Mouse (Mus musculus): ENCODE measurements around the gene Utrn. TPM values are rescaled to one million over a fixed set of nuclear protein-coding genes. Genes with fewer than 3 reads are reported as not detected.

Gene Utrn
- total RNA-seq, 2 experiments from 2014 or later, result 29.6 to 39.0 TPM

DNA sequence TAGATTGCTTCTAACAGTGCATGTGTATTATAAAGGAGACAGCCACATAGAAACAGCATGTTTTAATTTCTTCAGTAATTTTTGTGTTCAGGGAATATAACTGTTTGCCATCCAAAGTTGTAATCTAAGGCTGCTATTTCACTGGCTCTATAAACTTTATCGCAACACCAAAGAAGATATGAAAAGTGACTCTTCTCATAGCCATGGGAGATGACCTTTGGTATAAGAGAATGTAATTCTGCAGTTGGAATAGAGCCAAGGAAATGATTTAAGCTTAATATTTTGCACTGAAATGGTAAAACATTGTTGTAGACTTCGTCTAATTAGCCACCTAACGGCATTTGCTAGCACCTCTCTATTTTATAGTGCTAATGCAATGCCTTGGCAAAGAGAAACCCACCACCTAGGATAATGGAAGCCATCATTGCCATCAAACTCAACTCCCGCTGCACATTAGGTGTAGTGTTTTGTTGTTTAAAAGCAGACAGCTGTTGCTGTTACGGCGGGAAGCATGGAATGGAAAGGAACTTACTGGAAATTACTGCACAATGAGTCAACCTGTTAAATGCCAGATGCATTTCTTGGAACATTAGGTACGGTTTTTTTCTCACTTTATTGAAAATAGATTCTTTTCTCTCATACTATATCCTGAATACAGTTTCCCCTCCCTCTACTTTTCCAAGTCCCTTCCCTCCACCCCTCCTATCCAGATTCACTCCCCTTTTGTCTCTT, 445.0 kb downstream of the Utrn start:
- DNase-seq, result no peak

DNA sequence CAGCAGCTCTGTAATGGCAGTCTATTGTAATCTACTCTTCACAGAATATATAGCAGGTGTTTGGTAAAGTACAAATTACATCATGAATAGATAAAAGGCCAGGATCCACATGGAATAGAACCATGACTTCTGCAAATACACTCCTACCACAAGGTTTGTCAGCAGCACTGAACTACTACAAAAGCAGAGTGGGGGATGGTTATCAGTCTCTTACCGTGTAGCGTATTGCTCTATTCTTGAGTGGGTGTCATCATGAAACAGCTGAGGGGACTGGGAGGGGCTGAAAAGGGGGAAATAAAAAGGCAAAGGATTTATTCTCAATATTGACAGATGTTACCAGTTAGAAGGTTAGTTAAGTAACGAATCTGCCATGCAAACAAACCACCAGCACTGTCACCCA, 454.2 kb downstream of the Utrn start:
- DNase-seq, result no peak

DNA sequence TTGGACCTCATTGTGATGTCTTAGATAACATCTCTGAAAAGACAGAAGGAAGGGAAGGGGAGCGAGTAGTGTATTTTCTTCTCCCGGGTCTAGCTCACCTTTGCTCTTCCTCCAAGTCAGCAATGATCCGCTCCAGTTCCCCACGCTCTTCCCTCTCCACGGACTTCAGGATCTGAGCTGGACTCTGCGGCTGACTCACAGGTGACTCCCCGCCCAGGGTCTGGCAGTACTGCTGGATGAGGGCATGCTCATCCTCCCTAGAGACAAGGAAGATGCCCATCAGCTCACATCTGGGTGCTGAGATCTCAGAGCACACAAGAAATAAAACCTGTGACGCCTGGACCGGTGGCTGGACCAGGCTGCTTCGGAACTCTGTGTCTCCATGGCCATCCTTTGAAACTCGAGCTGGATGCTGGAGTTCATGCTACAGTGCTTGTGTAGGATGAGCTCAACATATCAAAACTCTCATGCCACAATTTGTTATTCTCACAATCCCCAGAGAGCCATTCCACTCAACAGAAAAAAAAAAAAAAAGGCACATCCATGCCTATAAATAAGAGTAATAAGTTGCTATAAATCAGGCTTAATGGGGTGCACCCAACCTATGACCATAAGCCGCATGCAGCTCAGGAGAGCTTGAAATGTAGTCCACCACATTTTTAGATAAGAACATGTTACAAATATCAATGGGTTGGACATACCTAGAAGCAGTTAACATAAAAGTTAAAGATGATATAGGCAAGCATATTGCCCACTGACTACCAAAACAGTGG, 462.6 kb downstream of the Utrn start:
- no peak for DNase-seq

DNA sequence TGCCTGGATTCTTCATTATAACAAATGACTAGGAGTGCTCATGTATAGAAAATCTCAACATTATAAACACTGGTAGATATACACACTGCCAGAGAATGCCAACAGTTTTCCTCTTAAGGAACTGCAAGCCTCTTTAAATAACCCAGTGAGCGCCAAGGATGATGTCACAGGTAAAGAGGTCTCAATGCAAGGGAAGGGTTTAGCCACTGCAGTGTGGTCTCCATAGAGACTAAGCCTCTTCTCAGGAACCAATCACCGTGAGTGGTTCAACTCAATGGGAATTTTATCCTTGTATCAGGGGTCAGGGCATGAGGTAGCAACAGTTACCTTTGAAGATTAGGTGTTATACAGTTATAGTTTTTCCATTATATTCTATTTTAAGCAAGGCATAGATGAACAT, 469.7 kb downstream of the Utrn start:
- no peak for DNase-seq

DNA sequence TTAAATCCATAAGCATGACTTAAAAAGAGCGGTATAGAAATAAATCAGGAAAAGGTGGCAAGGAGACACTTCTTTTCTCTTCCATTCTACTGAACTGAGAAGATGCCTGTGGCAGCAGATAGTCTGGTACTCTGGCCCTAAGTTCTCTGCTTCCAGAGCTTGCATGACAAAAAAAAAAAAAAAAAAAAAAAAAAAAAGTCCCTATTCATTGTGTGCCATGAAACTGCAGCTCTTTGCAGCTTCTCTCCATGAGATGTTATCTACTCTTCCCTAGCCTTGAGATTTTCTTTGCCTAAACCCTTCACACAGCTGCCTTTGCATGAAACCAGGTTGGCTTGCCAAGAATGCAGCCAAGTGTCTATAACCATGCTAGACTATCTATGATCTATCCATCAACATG, 489.0 kb downstream of the Utrn start:
- no peak for DNase-seq

DNA sequence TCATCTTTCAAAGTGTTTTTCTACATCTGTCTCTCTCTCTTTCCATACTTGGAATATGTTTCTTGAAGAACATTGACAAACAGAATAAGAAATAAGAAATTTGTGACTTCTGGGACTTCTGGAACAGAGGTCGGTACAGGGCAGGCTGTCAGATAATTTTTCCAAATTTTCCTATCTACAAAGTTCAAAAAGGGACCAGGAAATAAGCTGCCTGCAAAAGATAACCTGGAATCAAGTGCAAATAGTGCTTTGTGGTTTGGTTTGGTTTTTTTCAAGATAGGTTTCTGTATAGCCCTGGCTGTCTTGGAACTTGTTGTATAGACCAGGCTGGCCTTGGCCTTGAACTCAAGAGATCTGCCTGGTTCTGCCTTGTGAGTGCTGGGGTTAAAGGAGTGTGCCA, 490.0 kb downstream of the Utrn start:
- no peak for DNase-seq

DNA sequence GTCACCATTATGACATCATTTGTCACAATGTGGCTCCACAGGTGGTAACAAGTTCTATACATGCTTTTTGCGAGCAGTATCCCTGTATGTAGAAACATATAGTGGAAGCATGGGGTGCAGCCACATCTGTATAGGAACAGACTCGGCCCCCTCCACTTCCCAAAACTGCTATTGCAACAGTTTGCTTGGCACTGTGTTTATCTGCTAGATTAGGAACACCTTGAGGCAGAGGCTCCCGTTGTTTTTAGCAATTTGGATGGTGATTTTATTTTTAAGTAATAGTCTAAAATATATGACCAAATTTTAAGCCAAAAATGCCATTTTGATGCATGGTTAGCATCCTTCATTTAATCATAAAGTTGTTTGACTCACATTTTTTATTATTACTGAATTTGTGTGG, 491.4 kb downstream of the Utrn start:
- no peak for DNase-seq

DNA sequence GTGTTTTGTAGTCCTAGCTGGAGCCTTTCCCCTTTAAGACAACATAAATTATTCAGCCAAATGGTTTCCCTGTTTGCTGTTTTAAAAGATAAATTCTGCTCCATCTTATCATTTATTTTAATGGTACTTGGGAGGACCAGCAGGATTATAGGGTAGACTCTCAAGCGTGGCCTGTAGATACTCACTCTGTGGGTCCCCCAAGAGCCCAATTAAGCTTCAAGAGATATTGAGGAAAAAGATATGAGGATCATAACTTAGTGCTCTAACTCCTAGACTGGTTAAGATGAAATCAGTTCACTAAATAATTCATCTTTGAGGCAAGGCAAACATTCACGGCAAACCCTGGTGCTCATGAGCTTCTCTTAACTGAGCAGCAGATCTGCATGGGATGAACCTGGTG, 493.1 kb downstream of the Utrn start:
- no peak for DNase-seq

DNA sequence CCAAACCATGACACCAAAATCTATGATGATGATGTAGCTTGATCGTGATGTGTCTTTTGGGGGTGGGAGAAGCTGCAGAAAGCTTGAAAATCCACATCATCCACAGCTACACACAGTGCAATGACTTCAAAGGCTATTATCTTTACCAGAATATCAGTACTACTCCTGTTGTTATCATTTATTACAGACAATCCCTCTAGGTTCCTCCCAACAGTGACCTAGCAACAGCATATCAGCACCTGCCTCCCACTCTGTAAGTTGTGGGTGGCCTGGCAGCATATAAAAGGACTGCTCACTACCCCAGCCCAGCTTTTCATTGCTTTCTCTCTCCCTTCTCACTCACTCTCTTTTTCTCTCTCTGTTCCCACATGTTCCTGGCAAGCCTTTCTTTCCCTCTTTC, 494.4 kb downstream of the Utrn start:
- DNase-seq, result no peak

DNA sequence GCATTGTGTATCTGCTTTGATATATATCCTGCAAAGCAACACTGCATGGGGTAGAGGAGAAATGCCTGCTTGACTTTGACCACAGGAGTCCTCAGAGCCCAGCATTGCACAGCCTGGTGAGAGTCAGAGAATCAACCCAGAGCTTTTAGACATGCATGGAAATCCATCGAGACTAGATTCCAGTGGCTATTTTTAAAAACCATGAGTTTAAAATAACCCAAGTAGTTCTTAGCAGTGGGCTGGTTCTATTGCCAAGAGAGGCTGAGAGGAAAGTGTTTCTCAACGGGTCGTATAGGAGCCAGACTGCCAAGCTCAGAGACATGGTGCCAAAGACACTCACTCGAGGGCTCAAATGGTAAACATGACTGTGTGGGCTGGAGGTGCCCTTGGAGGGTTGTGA, 514.6 kb downstream of the Utrn start:
- DNase-seq, result no peak

DNA sequence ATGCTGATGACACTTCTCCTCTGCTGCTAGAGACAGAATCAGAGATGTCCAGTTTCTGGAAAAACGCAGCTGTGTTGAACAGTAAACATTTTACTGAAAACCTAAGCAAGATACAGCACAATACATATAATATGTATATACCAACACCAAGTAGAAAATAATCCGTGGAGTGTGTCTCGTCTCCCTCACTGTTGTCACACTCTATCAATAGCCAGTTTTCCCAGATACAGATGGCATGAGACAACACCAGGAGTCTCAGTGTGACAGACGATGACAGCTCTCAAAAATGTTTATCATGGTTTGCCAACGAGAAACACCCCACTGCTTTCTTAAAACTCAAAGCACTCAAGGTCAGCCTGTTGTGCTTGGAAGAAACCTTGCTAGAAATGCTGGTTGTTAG, 515.1 kb downstream of the Utrn start:
- DNase-seq, result no peak

DNA sequence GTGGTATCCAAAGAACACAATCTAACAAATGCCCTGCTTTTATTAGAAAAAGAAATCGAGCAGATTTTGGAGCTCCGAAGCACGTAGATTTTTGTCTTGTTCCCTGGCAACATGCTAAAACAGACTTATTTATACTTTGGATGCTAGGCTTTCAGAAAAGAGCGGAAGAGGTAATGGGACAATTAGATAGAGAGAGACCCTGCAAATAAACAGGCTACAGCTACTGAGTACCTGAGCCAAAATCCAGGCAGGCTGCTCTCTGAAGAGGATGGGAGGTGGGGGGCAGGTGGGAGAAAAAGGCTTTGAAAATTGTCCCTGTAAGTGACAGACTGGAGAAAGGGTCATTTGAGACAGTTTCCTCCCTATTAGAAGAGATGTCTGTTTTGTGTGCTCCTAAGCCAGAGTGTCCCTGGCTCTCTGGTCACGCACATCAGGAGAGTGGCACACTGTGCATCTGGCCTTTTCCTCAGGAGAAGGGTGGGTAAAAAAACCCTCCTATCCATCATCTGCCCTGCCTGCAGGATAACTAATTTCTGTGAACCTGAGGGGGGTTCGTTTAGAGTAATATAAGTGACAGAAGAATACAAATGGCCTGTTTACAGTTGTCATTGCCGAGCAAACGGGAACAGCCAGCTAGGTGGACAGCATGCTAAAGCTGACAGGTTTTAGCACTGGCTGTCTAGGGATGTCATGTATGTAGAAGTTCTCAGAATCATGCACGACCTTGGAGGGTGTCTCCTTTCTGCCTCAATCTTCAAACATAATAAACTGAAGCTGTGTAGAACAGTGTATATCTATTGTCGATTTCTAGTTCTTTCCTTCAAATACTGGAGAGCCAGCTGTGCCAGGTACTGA, 529.2 kb downstream of the Utrn start:
- DNase-seq, result no peak

DNA sequence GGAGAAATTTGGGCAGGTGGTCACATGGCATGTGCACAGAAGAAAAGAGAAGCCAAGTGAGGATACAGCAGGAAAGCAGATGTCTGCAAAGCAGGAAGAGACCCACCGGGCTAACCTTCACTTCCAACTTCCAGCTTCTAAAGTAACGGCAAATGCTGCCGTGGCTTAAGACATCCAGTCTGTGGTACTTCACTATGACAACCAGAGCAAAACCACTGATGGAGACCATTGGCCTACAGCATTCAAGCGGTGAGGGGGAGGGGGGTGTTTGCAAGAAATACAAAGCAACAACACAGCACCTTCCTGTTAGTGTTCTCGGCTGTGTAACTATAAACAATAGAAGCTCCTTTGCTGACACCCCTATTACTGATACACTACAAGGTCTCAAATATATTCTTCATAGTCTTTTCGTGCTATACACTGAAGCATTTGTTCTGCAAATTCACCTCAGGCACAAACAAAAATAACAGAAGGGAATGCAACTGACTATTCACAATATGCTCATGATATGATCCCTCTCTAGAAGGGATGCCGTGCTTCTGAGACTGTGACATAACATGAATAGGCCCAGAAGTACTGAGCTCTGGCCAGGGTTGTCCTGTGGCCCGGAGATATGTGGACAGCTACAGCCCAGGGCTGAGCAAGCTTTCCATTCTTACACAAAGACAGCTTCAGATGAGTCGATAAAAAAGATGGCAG, 530.0 kb downstream of the Utrn start:
- no peak for DNase-seq

Other genes starting within 250 kb of the Utrn start
- under 1 TPM; 0.24 to 0.28 TPM for gene Stx11, start 94.9 kb upstream of the Utrn start, total RNA-seq (2021)
- gene Sf3b5, start 136.0 kb upstream of the Utrn start, total RNA-seq (2021), result 1 to 10 TPM; 4.6 to 4.9 TPM
- gene Plagl1, start 191.1 kb upstream of the Utrn start, total RNA-seq (2021), result 10 to 100 TPM in 1 of 2 experiments, 1 to 10 TPM in 1; 5.0 to 10.6 TPM

Measured in gastrocnemius, postnatal 25 days (tissue).